Mouse (Mus musculus) inflammation-experienced regulatory T-cells (primary cell): ENCODE results near the gene Alms1. TPM values are rescaled to one million over a fixed set of nuclear protein-coding genes. Genes with fewer than 3 reads are reported as not detected.

Experiments
- polyA plus RNA-seq, 2 experiments: library from polyadenylated mRNA; unstranded; fragments of 100-300 nt; shearing (Covaris generic); gene quantifications; one replicate each; pipeline ENCODE4 v1.2.1; 2017

The Alms1 gene
- polyA plus RNA-seq = 10 to 100 TPM in 1 of 2 experiments, 1 to 10 TPM in 1; 2.3 to 10.8 TPM

GRCm38 (mm10) chr6:85587396-85588143 is at the start of gene Alms1:
Gene Alms1 (plus strand): TSS chr6:85587531.

GRCm38 (mm10) chr6:85713105-85713504 is 125.8 kb downstream of the Alms1 start, which contains the start of gene Nat8f7:
Gene Nat8f7 (minus strand): TSS chr6:85713205.

Other genes starting within 250 kb of the Alms1 start
- gene Rab11fip5, start 212.9 kb upstream of the Alms1 start, polyA plus RNA-seq = under 1 TPM; 0.70 to 0.94 TPM
- under 1 TPM; 0.16 to 0.58 TPM for gene Noto, start 163.6 kb upstream of the Alms1 start, polyA plus RNA-seq
- gene Smyd5, start 155.5 kb upstream of the Alms1 start, polyA plus RNA-seq = 10 to 100 TPM; 50.4 to 50.7 TPM
- 100 to 1,000 TPM; 273 to 312 TPM for gene Cct7, start 136.0 kb upstream of the Alms1 start, polyA plus RNA-seq
- 10 to 100 TPM; 21.6 to 27.8 TPM for gene Pradc1, start 135.6 kb upstream of the Alms1 start, polyA plus RNA-seq
- gene Fbxo41, start 84.5 kb upstream of the Alms1 start, polyA plus RNA-seq = under 1 TPM in 1 of 2 experiments, not detected in 1; 0.29 TPM
- gene Egr4, start 73.9 kb upstream of the Alms1 start, polyA plus RNA-seq = under 1 TPM in 1 of 2 experiments, not detected in 1; 0.66 TPM
- under 1 TPM in 1 of 2 experiments, not detected in 1; 0.60 TPM for gene Nat8f7, start 125.7 kb downstream of the Alms1 start, polyA plus RNA-seq
- under 1 TPM; 0.27 to 0.72 TPM for gene Nat8f3, start 178.2 kb downstream of the Alms1 start, polyA plus RNA-seq
- gene Nat8f6, start 233.4 kb downstream of the Alms1 start, polyA plus RNA-seq = not detected
- gene Nat8f5, start 233.4 kb downstream of the Alms1 start, polyA plus RNA-seq = not detected
- gene Nat8, start 244.6 kb downstream of the Alms1 start, polyA plus RNA-seq = not detected